Mouse (Mus musculus) myocyte (in vitro differentiated cells): Measurements from ENCODE around the gene Rpl10a.

Source experiments
- CEBPB ChIP-seq: IDR thresholded peaks from 2 replicates; pipeline ENCODE4 v1.6.1; 2011; ENCODE audit warnings: mild to moderate bottlenecking, moderate library complexity; ENCODE audit not compliant: poor library complexity, insufficient read depth, severe bottlenecking
- POLR2A ChIP-seq: IDR thresholded peaks from one replicate; pipeline ENCODE4 v1.6.1; 2011; ENCODE audit warnings: low read depth, mild to moderate bottlenecking, control low read depth, moderate library complexity; ENCODE audit not compliant: insufficient read length
- POLR2AphosphoS2 ChIP-seq: IDR thresholded peaks from one replicate; pipeline ENCODE4 v1.6.1; 2011; ENCODE audit warnings: low read depth, control low read depth; ENCODE audit not compliant: insufficient read length

DNA sequence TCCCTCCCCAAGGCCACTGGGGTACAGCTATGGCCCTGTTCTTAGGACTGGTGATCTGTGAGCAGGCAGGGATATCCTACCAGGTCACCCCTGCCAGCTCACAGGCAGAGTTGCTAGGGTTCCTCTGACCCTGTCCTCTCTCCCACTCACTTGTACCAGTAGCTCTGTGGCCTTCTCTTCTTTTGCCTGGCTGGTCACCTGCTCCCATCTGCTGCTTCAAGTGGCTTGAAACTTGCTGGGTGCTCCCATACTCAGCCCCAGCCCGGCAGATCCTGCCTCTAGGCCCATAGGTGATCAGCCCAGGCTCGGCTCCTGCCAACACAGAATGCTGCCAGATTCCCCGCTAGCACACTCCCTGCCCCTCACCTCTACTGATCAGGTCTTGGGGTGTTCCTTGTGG is 27.4 kb upstream of the Rpl10a start:
- TF ChIP-seq POLR2A, result no peak
- no peak for TF ChIP-seq POLR2AphosphoS2
- TF ChIP-seq CEBPB, result no peak
